Mouse (Mus musculus) lung, postnatal 0 days (tissue): Measurements from ENCODE around the gene Rassf3.

Experiments
- CTCF ChIP-seq: IDR thresholded peaks from 2 replicates; pipeline ENCODE4 v1.5.1; 2016; ENCODE audit warnings: antibody characterized with exemption, mild to moderate bottlenecking
- EP300 ChIP-seq: IDR thresholded peaks from 2 replicates; pipeline ENCODE4 v1.6.1; 2016; ENCODE audit warnings: antibody characterized with exemption, mild to moderate bottlenecking, control low read depth

- TF ChIP-seq EP300 (no peak), CTCF (no peak)
Measured at GRCm38 (mm10) chr10:121423541-121424349, 52.4 kb downstream of the Rassf3 start.
